Comparison of ENCODE assay signal across 10 mouse cellular contexts in the genomic region with DNA sequence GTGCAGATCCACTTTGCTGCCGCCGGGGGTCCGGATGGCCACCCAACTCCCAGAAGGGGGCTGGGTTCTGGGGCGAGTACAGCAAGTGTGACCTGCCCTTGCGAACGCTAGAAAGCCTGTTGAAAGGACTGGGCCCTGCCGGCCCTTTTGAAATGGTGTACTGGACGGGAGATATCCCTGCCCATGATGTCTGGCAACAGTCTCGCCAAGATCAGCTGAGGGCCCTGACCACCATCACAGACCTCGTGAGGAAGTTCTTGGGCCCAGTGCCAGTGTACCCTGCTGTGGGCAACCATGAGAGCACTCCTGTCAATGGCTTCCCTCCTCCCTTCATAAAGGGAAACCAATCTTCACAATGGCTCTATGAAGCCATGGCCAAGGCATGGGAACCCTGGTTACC. TPM values are rescaled to one million over a fixed set of nuclear protein-coding genes. Genes with fewer than 3 reads are reported as not detected.
DNase-seq lines count a peak whose midpoint lies in the region; ATAC-seq and TF ChIP-seq lines count a peak whose summit lies in the region.
"Had no signal": no experiment of that assay in that cellular context is flagged by ENCODE, and none has a peak within 500 bp of the region (broad histone marks: within the 10 kb centered on the region; RNA-seq: fewer than 3 reads in every experiment).

No protein-coding gene starts in this region.

- H3K9ac ChIP-seq in kidney, postnatal 0 days (ENCODE audit: low read depth, low read length) = 0 out of 2 replicates have a peak overlapping the region, but pooled peaks have one; percentile 24
- H3K9ac ChIP-seq in heart, embryonic 13.5 days = peak overlapping the region; percentile 91; the same call in 1 of the 2 replicates
- peak overlapping the region; percentile 72; the same call in 1 of the 2 replicates for H3K9ac ChIP-seq in liver, embryonic 14.5 days (replicated peaks)

- TF ChIP-seq CTCF in kidney, postnatal 0 days (IDR thresholded peaks at IDR 0.05; ENCODE audit: low read depth) = no peak
- TF ChIP-seq CTCF in liver, embryonic 14.5 days (IDR thresholded peaks at IDR 0.05; ENCODE audit: low read depth) = no peak

- no peak overlapping the region; the same call in 1 of the 2 replicates for H3K4me2 ChIP-seq in kidney, postnatal 0 days (ENCODE audit: low read length)
- H3K4me2 ChIP-seq in heart, embryonic 13.5 days = peak overlapping the region; percentile 87
- H3K4me2 ChIP-seq in liver, embryonic 14.5 days (ENCODE audit: low read depth) = peak overlapping the region; percentile 80

- H3K36me3 ChIP-seq in kidney, postnatal 0 days (ENCODE audit: insufficient read depth, low read length) = no peaks in the 10 kb centered on the region
- peaks cover 40% of the 10 kb centered on the region for H3K36me3 ChIP-seq in heart, embryonic 13.5 days
- peaks cover 6% of the 10 kb centered on the region for H3K36me3 ChIP-seq in liver, embryonic 14.5 days (replicated peaks; ENCODE audit: control insufficient read depth, insufficient read depth, low read depth)

- WGBS in kidney, postnatal 0 days = 90% methylated on average over 10 of the region's 10 CpGs
- WGBS in heart, embryonic 13.5 days = 85% methylated on average over 10 of the region's 10 CpGs
- WGBS in liver, embryonic 14.5 days (ENCODE audit: insufficient replicate concordance) = 85% methylated on average over 10 of the region's 10 CpGs

- H3K9me3 ChIP-seq in kidney, postnatal 0 days (replicated peaks; ENCODE audit: low read length) = no peaks in the 10 kb centered on the region
- H3K9me3 ChIP-seq in heart, embryonic 13.5 days = no peaks in the 10 kb centered on the region
- H3K9me3 ChIP-seq in liver, embryonic 14.5 days (ENCODE audit: control insufficient read depth, low read length) = no peaks in the 10 kb centered on the region

- no peaks in the 10 kb centered on the region for H3K27me3 ChIP-seq in kidney, postnatal 0 days (ENCODE audit: insufficient read depth, low read length)
- H3K27me3 ChIP-seq in heart, embryonic 13.5 days (replicated peaks) = no peaks in the 10 kb centered on the region
- H3K27me3 ChIP-seq in liver, embryonic 14.5 days (ENCODE audit: control insufficient read depth, insufficient read depth, low read length) = no peaks in the 10 kb centered on the region

- no peak overlapping the region for H3K4me3 ChIP-seq in kidney, postnatal 0 days (replicated peaks; ENCODE audit: low read depth, low read length)
- peak overlapping the region; percentile 84 for H3K4me3 ChIP-seq in heart, embryonic 13.5 days
- peak overlapping the region in 1 of 2 experiments; percentile 71; a peak in 1 of 4 replicates for H3K4me3 ChIP-seq in liver, embryonic 14.5 days (ENCODE audit: insufficient read depth in 1 of 2, low read depth in 2 of 2, low read length in 2 of 2)

- no peak for ATAC-seq in kidney, postnatal 0 days (replicated peaks; ENCODE audit: low FRiP score, low read depth)
- ATAC-seq in heart, embryonic 13.5 days (ENCODE audit: extremely low read depth, insufficient number of reproducible peaks, low FRiP score, low TSS enrichment) = no peak
- ATAC-seq in liver, embryonic 14.5 days (ENCODE audit: insufficient read depth) = no peak

- no peak overlapping the region for H3K27ac ChIP-seq in kidney, postnatal 0 days
- H3K27ac ChIP-seq in heart, embryonic 13.5 days (replicated peaks) = no peak overlapping the region
- H3K27ac ChIP-seq in liver, embryonic 14.5 days = no peak overlapping the region

- TF ChIP-seq EP300 in liver, embryonic 14.5 days (IDR thresholded peaks at IDR 0.05; ENCODE audit: low read depth) = no peak

- no peak for DNase-seq in kidney, postnatal 0 days (ENCODE audit: low spot score)
- no peak for DNase-seq in kidney, adult 18-20 months
- DNase-seq in cerebellum, postnatal 25 days = peak; percentile 40 to 60
- no peak for DNase-seq in liver, embryonic 14.5 days (ENCODE audit: low read depth in 3 of 3, low spot score in 3 of 3)
- no peak for DNase-seq in adrenal gland, postnatal 25 days
- no peak for DNase-seq in layer of hippocampus, adult 9-11 months
- no peak for DNase-seq in lung, postnatal 36 days

- H3K4me1 ChIP-seq in kidney, postnatal 0 days (replicated peaks; ENCODE audit: insufficient read depth, low read length) = no peaks in the 10 kb centered on the region
- H3K4me1 ChIP-seq in heart, embryonic 13.5 days = peaks cover 22% of the 10 kb centered on the region
- peaks cover 0 to 15% of the 10 kb centered on the region in 2 experiments; a peak in 3 of 4 replicates for H3K4me1 ChIP-seq in liver, embryonic 14.5 days (replicated peaks; ENCODE audit: control insufficient read depth in 2 of 2, insufficient read depth in 2 of 2, low read length in 1 of 2)

RNA-seq across cellular contexts. Expression of gene Smpd1, which starts 1.4 kb away (rescaled TPM):
- 60.5 and 60.7 TPM in 2 replicates for polyA plus RNA-seq in kidney, postnatal 0 days (2015; fragmentation: Nextera tagmentation; extraction: Ambion mirVana)
- polyA plus RNA-seq in heart, embryonic 13.5 days (2015; fragmentation: Nextera tagmentation; extraction: Ambion mirVana) = 50.0 and 55.7 TPM in 2 replicates
- polyA plus RNA-seq in liver, embryonic 14.5 days (2012; rRNA removed) = 9.3 and 11.5 TPM in 2 replicates
- 22.3 and 25.2 TPM in 2 replicates for polyA plus RNA-seq in liver, embryonic 14.5 days (2014; fragmentation: Nextera tagmentation; extraction: Ambion mirVana)
- total RNA-seq in adrenal gland, postnatal 25 days (2021) = 48.2 and 49.1 TPM in 2 replicates

RNA-seq across cellular contexts. Expression of gene Apbb1, which starts 25.9 kb away (rescaled TPM):
- polyA plus RNA-seq in kidney, postnatal 0 days (2015; fragmentation: Nextera tagmentation; extraction: Ambion mirVana) = 31.4 and 34.1 TPM in 2 replicates
- polyA plus RNA-seq in heart, embryonic 13.5 days (2015; fragmentation: Nextera tagmentation; extraction: Ambion mirVana) = 45.6 and 48.3 TPM in 2 replicates
- 2.1 and 3.0 TPM in 2 replicates for polyA plus RNA-seq in liver, embryonic 14.5 days (2012; rRNA removed)
- polyA plus RNA-seq in liver, embryonic 14.5 days (2014; fragmentation: Nextera tagmentation; extraction: Ambion mirVana) = 1.6 and 2.3 TPM in 2 replicates
- total RNA-seq in adrenal gland, postnatal 25 days (2021) = 13.6 and 15.0 TPM in 2 replicates
- total RNA-seq: MEL had no signal

RNA-seq across cellular contexts. Expression of gene Hpx, which starts 44.4 kb away (rescaled TPM):
- 0.47 and 0.64 TPM in 2 replicates for polyA plus RNA-seq in kidney, postnatal 0 days (2015; fragmentation: Nextera tagmentation; extraction: Ambion mirVana)
- 0.72 and 5.2 TPM in 2 replicates for polyA plus RNA-seq in heart, embryonic 13.5 days (2015; fragmentation: Nextera tagmentation; extraction: Ambion mirVana)
- polyA plus RNA-seq in liver, embryonic 14.5 days (2012; rRNA removed) = 203 and 207 TPM in 2 replicates
- polyA plus RNA-seq in liver, embryonic 14.5 days (2014; fragmentation: Nextera tagmentation; extraction: Ambion mirVana) = 276 and 285 TPM in 2 replicates
- 0.21 and 22.0 TPM in 2 replicates for total RNA-seq in adrenal gland, postnatal 25 days (2021)
- total RNA-seq: left cerebral cortex, postnatal 10 days; MEL had no signal

Comparison
In these comparisons a context has a peak if more than half of its experiments do, and no peak if none do; other contexts are left out.
1. DNase-seq: peak in cerebellum, postnatal 25 days (2 of 2); none in kidney, postnatal 0 days (single experiment), kidney, adult 18-20 months (single experiment), liver, embryonic 14.5 days (0 of 3), adrenal gland, postnatal 25 days (single experiment), layer of hippocampus, adult 9-11 months (single experiment) and lung, postnatal 36 days (single experiment).
2. H3K9ac ChIP-seq: peak in every context shown above with its lines; median percentile 91 in heart, embryonic 13.5 days; 72 in liver, embryonic 14.5 days; 24 in kidney, postnatal 0 days.
3. RNA of gene Hpx, which starts 44.4 kb away (polyA plus RNA-seq): 203 to 285 TPM in liver, embryonic 14.5 days; 0.72 to 5.2 TPM in heart, embryonic 13.5 days and 0.47 to 0.64 TPM in kidney, postnatal 0 days; every median in the first group is over 10 times any median in the second.